Mouse (Mus musculus): Measurements from ENCODE around the gene Gm10837. TPM values are rescaled to one million over a fixed set of nuclear protein-coding genes. Genes with fewer than 3 reads are reported as not detected.
"Not testable (repeated sequence)": the region's sequence is repeated elsewhere in the genome, so short reads cannot be mapped to it uniquely, and the experiment has no call there.

Gm10837 gene
- polyA plus RNA-seq, 1 experiment from 2014 or later, result not detected

DNA sequence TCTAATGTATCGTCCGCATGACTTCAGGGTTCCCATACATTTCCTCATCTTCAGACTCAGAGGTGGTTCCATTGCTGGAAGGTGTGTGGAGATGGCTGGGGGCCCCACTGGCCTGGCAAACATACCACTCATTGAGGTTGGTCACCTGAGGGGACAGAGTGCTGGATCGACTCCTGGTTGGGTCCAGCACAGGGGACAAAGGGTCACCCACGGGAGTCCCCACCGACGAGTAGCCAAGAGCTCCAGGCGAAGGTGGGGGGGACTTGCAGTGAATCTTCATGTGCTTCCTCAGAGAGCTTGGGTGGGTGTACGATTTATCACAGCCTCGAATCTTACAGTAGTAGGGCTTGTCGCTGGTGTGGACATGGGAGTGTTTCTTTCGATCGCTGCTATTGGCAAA lies 31.1 kb upstream of the Gm10837 start:
- H3K36me3 ChIP-seq; H3K27ac ChIP-seq; H3K9me3 ChIP-seq; H3K9ac ChIP-seq; H3K4me3 ChIP-seq; H3K4me2 ChIP-seq; ATAC-seq (ENCODE audit: borderline replicate concordance, extremely low read depth, low FRiP score, low TSS enrichment): not testable (repeated sequence)
- peaks cover 77% of the 10 kb centered on the region for H3K27me3 ChIP-seq
- 79% methylated on average over 11 of the region's 12 CpGs for WGBS
- peaks cover 12% of the 10 kb centered on the region for H3K4me1 ChIP-seq

DNA sequence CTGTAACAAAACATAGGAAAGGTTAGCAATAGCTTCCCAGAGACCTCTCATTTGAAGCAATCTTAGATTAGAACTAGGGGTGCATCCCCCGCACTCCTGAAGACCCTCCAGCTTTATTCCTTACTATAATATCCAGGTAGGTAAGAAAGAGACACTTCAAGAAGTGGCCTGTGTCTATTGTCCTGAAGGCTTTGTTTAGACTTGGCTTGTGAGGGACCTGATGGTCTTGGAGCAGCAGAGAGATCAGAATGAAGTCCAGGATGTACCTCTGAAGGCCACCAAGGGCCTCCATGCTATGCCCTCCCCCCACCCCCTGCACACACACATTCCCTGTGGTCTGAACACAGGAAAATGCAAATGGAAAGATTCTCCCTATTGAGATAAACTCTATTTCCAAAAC lies 30.6 kb upstream of the Gm10837 start:
- no peak for ATAC-seq (ENCODE audit: borderline replicate concordance, extremely low read depth, low FRiP score, low TSS enrichment)
- peaks cover 77% of the 10 kb centered on the region for H3K27me3 ChIP-seq

DNA sequence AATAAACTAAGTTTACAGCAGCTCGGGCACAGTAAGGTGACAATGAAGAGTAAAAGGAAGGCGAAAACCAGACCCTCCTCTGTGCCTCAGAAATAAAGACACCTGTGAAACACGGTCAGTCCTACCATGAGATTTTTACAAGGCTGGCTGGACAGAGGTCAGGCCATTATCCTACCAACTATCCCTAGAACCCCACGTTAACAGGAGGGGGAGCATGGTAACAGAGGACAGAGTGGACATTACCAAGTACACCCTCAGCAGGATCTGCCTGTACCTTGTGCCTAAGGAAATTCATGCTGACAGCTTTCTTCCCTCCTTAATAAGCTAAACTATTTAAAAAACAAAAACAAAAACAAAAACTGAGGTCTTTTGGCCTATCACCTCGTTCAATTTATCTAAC lies 30.2 kb upstream of the Gm10837 start:
- Histone ChIP-seq H3K4me2 (no peak overlapping the region), H3K9ac (no peak overlapping the region), H3K9me3 (no peaks in the 10 kb centered on the region), H3K27me3 (peaks cover 77% of the 10 kb centered on the region), H3K36me3 (no peaks in the 10 kb centered on the region), H3K4me1 (peaks cover 21% of the 10 kb centered on the region), H3K4me3 (no peak overlapping the region), H3K27ac (no peak overlapping the region)
- ATAC-seq (ENCODE audit: borderline replicate concordance, extremely low read depth, low FRiP score, low TSS enrichment), result no peak
- 41% methylated on average over 5 of the region's 5 CpGs for WGBS

More for the DNA sequence above, 30.6 kb upstream of the Gm10837 start:
- no peaks in the 10 kb centered on the region for H3K9me3 ChIP-seq
- H3K9ac ChIP-seq, result no peak overlapping the region
- H3K27ac ChIP-seq, result no peak overlapping the region
- no peaks in the 10 kb centered on the region for H3K36me3 ChIP-seq
- H3K4me1 ChIP-seq, result peaks cover 16% of the 10 kb centered on the region
- H3K4me2 ChIP-seq, result no peak overlapping the region
- H3K4me3 ChIP-seq, result no peak overlapping the region
- WGBS, result 93% methylated on average over 1 of the region's 1 CpGs

DNA sequence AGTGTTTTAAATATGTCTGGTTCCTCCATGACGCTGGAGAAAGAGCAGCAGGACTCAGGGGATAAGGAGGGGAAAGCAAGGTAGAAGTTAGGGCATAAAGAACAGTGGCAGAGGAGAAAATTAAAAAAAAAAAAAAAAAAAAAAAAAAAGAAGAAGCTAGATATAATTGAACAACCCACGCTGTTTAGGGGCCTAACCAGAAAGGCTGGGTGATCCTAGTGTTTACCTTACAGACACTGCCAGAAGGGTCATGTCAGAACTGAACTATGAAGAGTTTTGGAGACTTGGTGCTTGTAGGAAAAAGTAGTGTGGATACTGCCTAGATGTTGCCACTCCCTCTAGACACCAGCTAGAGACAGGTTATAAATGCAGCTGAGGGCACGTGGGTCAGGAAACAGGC lies 28.9 kb upstream of the Gm10837 start:
- no peak overlapping the region for H3K4me2 ChIP-seq
- no peak overlapping the region for H3K27ac ChIP-seq
- no peak for ATAC-seq (ENCODE audit: borderline replicate concordance, extremely low read depth, low FRiP score, low TSS enrichment)
- no peak overlapping the region for H3K4me3 ChIP-seq
- no peaks in the 10 kb centered on the region for H3K9me3 ChIP-seq
- no peak overlapping the region for H3K9ac ChIP-seq
- H3K27me3 ChIP-seq, result peaks cover 77% of the 10 kb centered on the region
- 30% methylated on average over 3 of the region's 3 CpGs for WGBS
- H3K4me1 ChIP-seq, result peaks cover 23% of the 10 kb centered on the region
- H3K36me3 ChIP-seq, result no peaks in the 10 kb centered on the region

DNA sequence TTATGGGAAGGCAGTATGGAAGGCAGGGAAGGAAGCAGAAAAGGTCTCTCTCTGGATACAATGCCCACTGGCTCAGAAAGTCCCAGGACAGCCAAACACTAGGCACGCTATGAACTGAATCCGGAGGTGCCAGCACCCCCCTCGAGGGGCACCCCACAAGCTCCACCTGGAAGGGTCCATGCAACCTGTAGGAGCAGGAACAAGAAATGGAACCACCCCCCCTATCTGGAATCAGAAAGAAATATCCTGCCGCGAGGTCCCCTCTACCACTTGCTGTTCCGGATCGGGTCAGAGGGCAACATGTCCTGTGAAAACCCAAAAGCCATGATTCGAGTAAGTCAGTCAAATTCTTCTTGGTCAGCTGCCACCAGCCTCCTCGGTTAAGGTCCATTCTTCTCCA lies 28.4 kb upstream of the Gm10837 start:
- H3K4me3 ChIP-seq, result no peak overlapping the region
- no peaks in the 10 kb centered on the region for H3K9me3 ChIP-seq
- H3K4me1 ChIP-seq, result peaks cover 23% of the 10 kb centered on the region
- no peak overlapping the region for H3K4me2 ChIP-seq
- H3K9ac ChIP-seq, result no peak overlapping the region
- no peaks in the 10 kb centered on the region for H3K36me3 ChIP-seq
- H3K27me3 ChIP-seq, result peaks cover 81% of the 10 kb centered on the region
- no peak for ATAC-seq (ENCODE audit: borderline replicate concordance, extremely low read depth, low FRiP score, low TSS enrichment)
- no peak overlapping the region for H3K27ac ChIP-seq
- WGBS, result 22% methylated on average over 9 of the region's 9 CpGs

DNA sequence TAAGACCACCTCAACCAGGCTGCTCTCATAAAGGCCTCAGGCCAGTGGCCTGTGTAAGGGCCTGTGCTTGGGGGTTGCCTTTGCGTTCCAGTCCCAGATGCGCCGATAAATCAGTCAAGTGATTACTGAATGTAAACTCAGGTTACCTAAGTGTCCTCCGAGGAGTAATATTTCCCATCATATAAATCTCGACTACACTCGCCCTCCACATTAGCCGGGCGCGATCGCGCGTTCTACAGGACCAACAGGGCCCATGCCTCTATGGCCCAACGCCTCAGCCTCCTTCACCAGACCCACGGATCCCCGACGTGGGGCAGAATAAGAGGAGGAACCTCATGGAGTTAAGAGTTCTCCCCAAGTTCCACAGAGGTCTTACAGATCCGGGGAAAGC lies 27.7 kb upstream of the Gm10837 start:
- ATAC-seq (ENCODE audit: borderline replicate concordance, extremely low read depth, low FRiP score, low TSS enrichment), result no peak
- Histone ChIP-seq H3K4me3 (no peak overlapping the region), H3K4me2 (no peak overlapping the region), H3K9me3 (no peaks in the 10 kb centered on the region), H3K27ac (no peak overlapping the region), H3K27me3 (peaks cover 88% of the 10 kb centered on the region), H3K9ac (no peak overlapping the region), H3K4me1 (peaks cover 23% of the 10 kb centered on the region), H3K36me3 (no peaks in the 10 kb centered on the region)
- WGBS, result 15% methylated on average over 17 of the region's 17 CpGs

DNA sequence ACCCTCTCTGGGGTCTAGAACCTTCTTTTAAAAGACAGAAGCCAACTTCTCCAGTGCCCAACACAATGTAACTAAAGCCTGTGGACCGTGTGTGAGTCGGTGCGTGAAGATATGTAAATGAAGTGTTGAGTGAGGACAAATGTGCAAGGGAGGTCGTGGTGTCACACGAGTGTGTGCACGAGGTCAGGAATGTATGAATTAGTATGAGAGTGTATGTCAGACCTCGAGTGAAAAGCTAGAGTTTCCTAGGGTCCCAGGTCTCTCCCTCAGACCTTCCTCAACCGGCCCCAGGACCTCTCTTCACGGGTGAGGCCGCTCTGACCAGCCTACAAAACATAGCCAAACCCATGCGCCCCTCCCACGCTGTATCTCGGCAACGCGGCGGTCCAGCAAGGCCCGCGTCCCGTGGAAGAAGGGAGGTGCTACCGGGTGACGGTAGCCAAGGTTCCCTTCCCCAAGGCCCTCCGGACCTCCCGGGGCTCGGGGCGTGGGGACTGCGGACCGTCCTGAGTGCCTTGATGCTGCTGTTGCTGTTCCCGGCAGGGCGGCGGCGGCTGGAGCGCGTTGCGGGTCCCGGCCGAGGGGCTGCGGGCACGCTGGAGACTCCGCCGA lies 27.2 kb upstream of the Gm10837 start:
- Histone ChIP-seq H3K4me2 (peak overlapping the region; percentile 92), H3K4me3 (peak overlapping the region; percentile 49), H3K36me3 (no peaks in the 10 kb centered on the region), H3K9ac (no peak overlapping the region), H3K27ac (no peak overlapping the region), H3K4me1 (peaks cover 23% of the 10 kb centered on the region), H3K9me3 (no peaks in the 10 kb centered on the region), H3K27me3 (peaks cover 93% of the 10 kb centered on the region)
- no peak for ATAC-seq (ENCODE audit: borderline replicate concordance, extremely low read depth, low FRiP score, low TSS enrichment)
- 2% methylated on average over 40 of the region's 40 CpGs for WGBS

DNA sequence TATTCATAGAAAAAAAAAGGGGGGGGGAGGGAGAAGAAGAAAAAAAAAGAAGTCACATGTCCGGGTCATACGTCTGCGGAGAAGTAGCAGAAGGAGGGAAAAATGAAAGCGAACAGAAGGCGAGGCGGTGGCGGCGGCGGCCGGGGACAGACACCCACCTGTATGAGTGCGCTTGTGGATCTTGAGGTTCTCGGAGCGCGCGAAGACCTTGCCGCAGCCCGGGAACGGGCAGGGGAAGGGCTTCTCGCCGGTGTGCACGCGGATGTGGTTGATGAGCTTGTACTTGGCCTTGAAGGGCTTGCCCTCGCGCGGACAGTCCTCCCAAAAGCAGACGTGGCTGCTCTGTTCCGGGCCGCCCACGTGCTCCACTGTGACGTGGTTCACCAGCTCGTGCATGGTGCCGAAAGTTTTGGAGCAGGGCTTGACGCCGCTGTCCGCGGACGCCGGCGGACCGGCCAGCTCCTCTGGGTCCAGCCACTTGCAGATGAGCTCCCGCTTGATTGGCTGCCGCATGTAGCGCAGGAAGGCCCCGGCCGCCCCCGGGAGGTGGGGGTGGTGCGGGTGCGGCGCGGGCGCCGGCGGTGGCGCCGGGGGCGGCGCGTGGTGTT lies 26.5 kb upstream of the Gm10837 start:
- H3K27ac ChIP-seq, H3K36me3 ChIP-seq, H3K9ac ChIP-seq, H3K9me3 ChIP-seq: not testable (repeated sequence)
- H3K4me2 ChIP-seq, result peak overlapping the region; percentile 92
- H3K4me3 ChIP-seq, result peak overlapping the region; percentile 49
- peak; percentile 53; the same call in 1 of the 2 replicates for ATAC-seq (ENCODE audit: borderline replicate concordance, extremely low read depth, low FRiP score, low TSS enrichment)
- peaks cover 96% of the 10 kb centered on the region for H3K27me3 ChIP-seq
- WGBS, result under 1% methylated on average over 53 of the region's 58 CpGs
- H3K4me1 ChIP-seq, result peaks cover 23% of the 10 kb centered on the region

DNA sequence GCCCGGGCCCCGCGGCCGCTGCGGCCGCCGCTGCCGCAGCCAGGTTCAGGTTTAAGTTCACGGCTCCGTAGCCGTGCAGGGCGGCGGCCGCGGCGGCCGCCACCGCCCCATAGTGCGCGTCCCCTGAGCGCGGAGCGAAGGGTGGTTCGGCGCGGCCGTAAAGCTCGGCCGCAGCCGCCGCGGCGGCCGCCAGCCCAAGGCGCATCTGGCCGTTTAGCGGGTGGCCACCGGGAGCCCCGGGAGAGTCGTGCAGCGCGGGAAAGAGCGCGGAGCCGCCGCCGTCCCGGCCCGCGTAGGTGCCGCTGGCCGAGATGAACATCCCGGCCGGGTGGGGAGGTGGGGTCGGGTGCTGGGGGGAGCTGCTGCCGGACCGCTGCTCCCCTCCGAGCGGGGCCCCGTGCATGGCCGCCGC lies 26.0 kb upstream of the Gm10837 start:
- ATAC-seq (ENCODE audit: borderline replicate concordance, extremely low read depth, low FRiP score, low TSS enrichment), result 0 out of 2 replicates have a peak, but pooled peaks have one; percentile 16
- no peak overlapping the region for H3K27ac ChIP-seq
- peak overlapping the region; percentile 92 for H3K4me2 ChIP-seq
- H3K27me3 ChIP-seq, result peaks cover 96% of the 10 kb centered on the region
- peak overlapping the region; percentile 49 for H3K4me3 ChIP-seq
- WGBS, result under 1% methylated on average over 62 of the region's 62 CpGs
- H3K9me3 ChIP-seq, result no peaks in the 10 kb centered on the region
- H3K4me1 ChIP-seq, result peaks cover 23% of the 10 kb centered on the region
- H3K9ac ChIP-seq, result no peak overlapping the region
- H3K36me3 ChIP-seq, result no peaks in the 10 kb centered on the region

DNA sequence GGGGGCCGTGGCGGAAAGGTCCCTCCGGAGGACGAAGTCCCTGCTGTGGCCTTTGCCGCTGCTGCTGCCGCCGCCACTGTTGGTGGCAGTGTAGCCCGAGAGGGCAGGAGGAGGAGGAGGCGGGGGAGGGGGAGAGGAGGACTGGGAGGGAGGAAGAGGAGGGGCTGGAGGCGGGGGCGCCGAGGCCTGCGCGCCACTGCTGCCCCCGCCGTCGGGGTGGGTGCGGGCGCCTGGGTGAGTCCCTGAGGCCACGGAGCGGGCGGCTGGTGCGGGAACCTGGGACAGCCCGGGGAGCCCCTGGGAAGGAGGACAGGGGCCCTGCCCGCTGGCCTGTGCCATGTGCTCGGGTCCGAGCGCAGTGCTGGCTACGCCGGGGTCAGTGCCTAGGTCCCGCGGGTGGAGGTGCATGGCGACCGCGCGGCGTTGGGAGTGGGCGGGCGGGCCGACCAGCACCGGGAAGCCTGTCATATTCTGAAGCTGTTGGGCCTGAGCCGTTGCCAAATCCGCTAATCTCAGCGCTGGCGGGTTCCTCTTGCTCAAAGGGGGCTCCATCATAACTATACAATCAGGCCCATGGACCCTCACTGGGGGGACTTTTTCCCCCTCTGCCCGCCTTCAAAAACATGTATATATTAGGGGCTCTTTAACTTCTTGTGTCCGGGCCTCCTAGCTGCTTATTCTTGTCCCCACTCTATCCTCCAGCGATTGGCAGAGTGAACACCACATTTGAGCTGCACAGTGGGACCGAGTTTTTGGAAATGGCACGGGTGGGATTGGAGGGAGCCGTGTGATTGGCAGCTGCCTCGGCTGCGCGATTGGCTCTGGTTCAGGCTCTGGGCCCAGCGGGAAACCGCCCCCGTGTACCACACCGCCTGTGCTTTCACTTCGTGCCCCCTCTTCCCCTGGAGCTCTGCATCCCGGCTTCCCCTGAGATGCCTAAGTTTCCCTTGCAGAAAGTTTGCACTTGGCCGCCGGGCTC lies 25.3 kb upstream of the Gm10837 start, which contains the start of gene Zic5:
TSS of gene Zic5 (minus strand) at position 915 of the 979 bp plus-strand sequence.
- Histone ChIP-seq H3K9me3 (no peaks in the 10 kb centered on the region), H3K9ac (no peak within 1 kb of the TSS), H3K4me2 (peak within 1 kb of the TSS; percentile 92), H3K27me3 (peaks cover 96% of the 10 kb centered on the region), H3K4me3 (peak within 1 kb of the TSS; percentile 49), H3K27ac (no peak within 1 kb of the TSS), H3K4me1 (peaks cover 23% of the 10 kb centered on the region), H3K36me3 (no peaks in the 10 kb centered on the region)
- peak; percentile 66 for ATAC-seq (ENCODE audit: borderline replicate concordance, extremely low read depth, low FRiP score, low TSS enrichment)
- WGBS, result under 1% methylated on average over 51 of the region's 62 CpGs

DNA sequence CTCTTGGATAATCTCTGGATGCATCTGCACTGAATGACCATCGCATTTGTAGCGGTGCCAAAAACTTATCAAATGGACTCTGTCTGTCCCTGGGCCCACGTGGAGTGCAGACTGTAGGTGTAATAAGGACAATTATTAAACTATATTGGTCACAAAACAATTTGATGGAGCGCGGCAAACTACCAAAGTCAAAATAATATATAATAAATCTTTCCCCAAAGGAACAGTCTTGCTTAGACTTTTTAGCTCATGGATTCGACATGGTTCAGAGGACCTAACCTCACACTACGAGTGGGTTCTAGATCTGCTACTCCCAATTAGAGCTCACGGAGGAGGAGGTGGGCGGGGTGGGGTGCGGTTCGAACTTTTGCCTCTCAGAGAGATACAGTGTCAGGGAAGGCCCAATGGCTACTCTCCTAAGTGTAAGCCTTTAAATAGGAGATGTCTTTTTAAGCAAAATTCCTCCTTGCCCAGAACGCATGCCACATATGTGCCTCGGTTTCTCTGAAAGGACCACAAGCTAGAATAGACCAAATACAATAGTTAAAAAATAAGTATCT lies 24.4 kb upstream of the Gm10837 start:
- H3K4me3 ChIP-seq, result no peak overlapping the region
- no peak overlapping the region for H3K4me2 ChIP-seq
- H3K27ac ChIP-seq, result no peak overlapping the region
- no peak overlapping the region for H3K9ac ChIP-seq
- peaks cover 23% of the 10 kb centered on the region for H3K4me1 ChIP-seq
- 23% methylated on average over 13 of the region's 13 CpGs for WGBS
- H3K27me3 ChIP-seq, result peaks cover 98% of the 10 kb centered on the region
- no peaks in the 10 kb centered on the region for H3K9me3 ChIP-seq
- H3K36me3 ChIP-seq, result no peaks in the 10 kb centered on the region
- no peak for ATAC-seq (ENCODE audit: borderline replicate concordance, extremely low read depth, low FRiP score, low TSS enrichment)
